Mouse (Mus musculus) lung, adult 2 months (tissue): ENCODE results near the gene Timp2. TPM values are rescaled to one million over a fixed set of nuclear protein-coding genes. Genes with fewer than 3 reads are reported as not detected.
A peak's percentile ranks its signal among the peaks of the same experiment; 100 is the strongest.

ENCODE experiments used
- DNase-seq: peaks from one replicate; pipeline ENCODE4 v3.0.0; 2022
- H3K4me1 ChIP-seq: fragments of 200-500 bp; 2 replicates; pipeline ENCODE4 v1.6.1; 2011; ENCODE audit warnings: low read length; ENCODE audit not compliant: control insufficient read depth, insufficient read depth
- H3K4me3 ChIP-seq: fragments of 200-500 bp; replicated peaks from 2 replicates; pipeline ENCODE3; 2011; ENCODE audit warnings: low read depth, mild to moderate bottlenecking, control low read depth, low read length; ENCODE audit errors: extremely low read depth
- CTCF ChIP-seq: fragments of 200-500 bp; IDR thresholded peaks from 2 replicates; pipeline ENCODE4 v1.5.1; 2011; ENCODE audit warnings: mild to moderate bottlenecking, low read length, control low read depth; ENCODE audit not compliant: insufficient read depth
- POLR2A ChIP-seq: fragments of 200-500 bp; IDR thresholded peaks from 2 replicates; pipeline ENCODE4 v1.6.1; 2011; ENCODE audit warnings: low read depth, mild to moderate bottlenecking, control low read depth, low read length, borderline replicate concordance; ENCODE audit errors: extremely low read depth
- WGBS: fragments of 180-500 bp; shearing (Covaris S2); methylation state at CpG from one replicate; pipeline ENCODE4 v1.1.7; 2018; 5-methylcytosine and 5-hydroxymethylcytosine counted together
- polyA plus RNA-seq: library from polyadenylated mRNA; depleted of rRNA; stranded (reverse); fragments of >200 nt; gene quantifications from 2 replicates; pipeline ENCODE4 v1.2.3, GENCODE M21; 2012

The Timp2 gene
- polyA plus RNA-seq, 1 experiment = 397 TPM

DNA sequence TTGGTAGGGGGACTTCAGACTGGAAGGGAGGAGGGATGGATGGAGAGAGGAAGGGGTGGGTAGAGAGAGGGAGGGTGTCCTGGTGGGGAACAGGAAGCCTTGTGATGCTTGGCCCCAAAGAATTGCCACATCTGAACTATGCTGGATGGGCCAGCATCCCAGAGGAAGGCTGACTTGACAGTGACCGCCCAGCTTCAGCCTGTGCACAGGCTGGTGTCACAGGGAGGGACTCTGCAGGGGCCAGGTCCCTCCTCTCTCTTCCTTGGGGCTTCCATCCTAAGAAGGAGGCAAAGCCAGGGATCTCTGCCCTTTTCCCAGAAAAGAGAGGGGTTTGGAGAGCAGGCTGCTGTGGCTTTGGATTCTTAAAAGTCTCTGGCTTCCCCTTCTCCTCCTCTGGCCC lies 7.0 kb upstream of the Timp2 start:
- no peak for DNase-seq
- Histone ChIP-seq H3K4me1 (peaks cover 35% of the 10 kb centered on the region), H3K4me3 (no peak overlapping the region)
- 47% methylated on average over 1 of the region's 1 CpGs for WGBS
- TF ChIP-seq CTCF (no peak), POLR2A (no peak; the same call in 1 of the 2 replicates)

DNA sequence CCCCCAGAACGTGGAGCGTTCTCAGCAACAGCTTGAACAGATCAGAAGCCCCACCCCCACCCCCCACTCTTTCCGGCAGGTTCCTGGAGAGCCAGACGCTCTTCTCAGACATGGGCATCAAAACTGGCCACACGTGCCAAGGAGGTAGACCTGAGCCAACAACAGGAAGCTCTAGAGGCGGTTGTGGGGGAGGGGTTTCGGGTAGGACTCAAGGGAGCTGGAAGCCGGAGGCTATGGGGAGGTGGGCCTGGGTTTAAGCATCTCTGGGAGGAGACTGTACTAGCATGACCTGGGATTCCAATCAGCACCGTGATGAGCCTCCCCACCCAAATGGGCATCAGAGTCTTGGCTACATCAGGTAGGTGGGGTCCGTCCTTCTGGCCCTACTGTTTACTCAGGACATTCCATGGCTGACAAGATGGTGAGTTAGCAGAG lies 5.4 kb upstream of the Timp2 start:
- WGBS = 10% methylated on average over 10 of the region's 10 CpGs
- peak; percentile 70 for DNase-seq
- H3K4me3 ChIP-seq = no peak overlapping the region
- peaks cover 35% of the 10 kb centered on the region for H3K4me1 ChIP-seq
- TF ChIP-seq CTCF (no peak), POLR2A (no peak)

DNA sequence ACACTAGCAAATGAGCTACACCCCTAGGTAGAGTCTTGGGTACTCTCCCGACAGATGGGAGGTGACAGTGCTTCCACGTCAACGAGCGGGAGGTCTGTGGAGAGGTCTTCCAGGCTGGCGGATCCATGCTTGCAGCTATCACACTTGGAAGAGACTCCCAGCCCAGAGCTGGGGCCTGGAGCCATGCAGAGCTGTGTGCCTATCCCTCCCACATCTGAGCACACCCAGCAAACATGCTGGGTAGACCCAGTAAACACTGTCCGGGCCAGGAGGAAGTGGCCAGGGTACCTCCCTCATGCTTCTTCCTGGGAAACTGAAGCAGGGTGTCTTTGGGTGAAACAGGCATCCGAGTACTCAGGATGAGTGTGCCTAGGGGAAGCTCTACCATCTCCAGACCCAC lies 5.0 kb upstream of the Timp2 start:
- Histone ChIP-seq H3K4me3 (no peak overlapping the region), H3K4me1 (peaks cover 34% of the 10 kb centered on the region)
- no peak for TF ChIP-seq CTCF
- peak; percentile 77; the same call in 1 of the 2 replicates for TF ChIP-seq POLR2A
- no peak for DNase-seq
- 24% methylated on average over 7 of the region's 7 CpGs for WGBS

DNA sequence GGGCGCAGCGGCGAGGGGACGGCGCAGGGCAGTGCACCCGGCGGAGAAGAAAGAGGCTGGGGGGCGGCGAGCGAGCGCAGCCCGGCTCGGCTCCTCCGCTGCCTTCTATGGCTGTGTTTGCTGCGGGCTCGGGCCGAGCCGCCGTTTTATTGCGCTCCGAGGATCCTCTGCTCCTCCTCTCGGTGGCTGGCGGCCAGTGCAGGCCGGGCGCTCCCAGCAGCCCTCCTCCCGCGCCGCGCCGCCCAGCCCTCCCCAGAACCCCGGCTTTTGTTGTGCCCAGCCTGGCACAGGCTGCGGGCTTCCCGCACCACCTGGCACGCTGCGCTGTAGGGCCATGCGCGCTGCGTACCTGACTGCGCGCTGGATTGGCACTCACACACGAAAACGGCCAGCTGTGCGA lies 335 bp downstream of the Timp2 start:
- H3K4me3 ChIP-seq = peak overlapping the region; percentile 89
- DNase-seq = peak; percentile 87
- peaks cover 6% of the 10 kb centered on the region for H3K4me1 ChIP-seq
- 0 out of 2 replicates have a peak, but pooled peaks have one; percentile 30 for TF ChIP-seq CTCF
- TF ChIP-seq POLR2A = peak; percentile 91
- WGBS = 1% methylated on average over 42 of the region's 43 CpGs

DNA sequence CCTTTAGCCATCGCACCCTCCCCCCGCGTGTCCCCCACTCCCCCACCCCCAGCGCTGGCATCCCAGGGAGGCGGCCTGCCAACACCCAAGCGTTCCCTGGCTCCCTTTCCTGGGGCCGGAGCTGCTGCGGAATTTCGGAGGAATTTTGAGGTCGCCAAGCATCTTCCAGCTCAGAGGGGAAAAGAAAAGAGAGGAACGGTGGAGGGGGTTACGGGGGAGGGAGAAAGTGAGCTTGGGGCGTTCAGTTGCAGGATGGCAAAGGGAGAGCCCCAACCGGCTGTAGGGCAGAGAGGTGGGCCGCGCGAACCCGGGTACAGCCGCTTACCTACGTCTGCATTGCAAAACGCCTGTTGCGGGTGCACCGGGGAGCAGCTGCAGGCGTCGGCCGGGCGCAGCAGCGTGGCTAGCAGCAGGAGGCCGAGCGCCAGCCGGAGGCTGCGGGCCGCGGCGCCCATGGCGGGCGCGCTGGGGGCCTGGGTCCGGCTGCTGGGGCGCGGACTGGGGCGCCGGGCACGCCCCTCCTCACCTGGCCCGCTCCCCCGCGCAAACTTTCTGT lies 826 bp downstream of the Timp2 start:
- Histone ChIP-seq H3K4me3 (peak overlapping the region; percentile 89), H3K4me1 (peaks cover 7% of the 10 kb centered on the region; the same call in 1 of the 2 replicates)
- no peak for TF ChIP-seq POLR2A
- TF ChIP-seq CTCF = no peak
- DNase-seq = peak; percentile 63
- 2% methylated on average over 47 of the region's 47 CpGs for WGBS

DNA sequence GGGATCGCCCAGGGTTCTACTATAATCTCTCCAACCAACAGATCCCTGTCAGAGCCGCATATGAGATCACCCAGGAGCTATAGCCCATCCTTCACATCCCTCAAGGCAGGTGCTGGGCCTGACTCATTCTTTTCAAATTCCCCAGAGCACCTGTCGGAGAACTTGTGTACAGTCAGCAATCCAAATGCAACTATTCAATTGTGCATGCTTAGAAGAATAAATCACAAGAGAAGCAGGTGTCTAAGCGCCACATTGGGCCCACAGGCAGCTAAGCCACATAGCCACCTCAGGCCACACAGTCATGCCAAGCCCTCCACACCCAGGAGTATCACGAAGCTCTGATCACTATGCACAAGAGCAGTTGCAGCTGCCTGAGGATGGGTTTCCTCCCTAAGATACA lies 6.0 kb downstream of the Timp2 start:
- Histone ChIP-seq H3K4me3 (no peak overlapping the region), H3K4me1 (peaks cover 20% of the 10 kb centered on the region)
- TF ChIP-seq CTCF = no peak
- TF ChIP-seq POLR2A = no peak
- 77% methylated on average over 5 of the region's 5 CpGs for WGBS
- no peak for DNase-seq

- peaks cover 20% of the 10 kb centered on the region for H3K4me1 ChIP-seq
- WGBS = 24% methylated on average over 5 of the region's 5 CpGs
- peak; percentile 56 for DNase-seq
- H3K4me3 ChIP-seq = no peak overlapping the region
- TF ChIP-seq POLR2A (no peak), CTCF (no peak)
Observed at GRCm38 (mm10) chr11:118348877-118349276, 6.7 kb downstream of the Timp2 start.

GRCm38 (mm10) chr11:118348419-118348818 lies 7.1 kb downstream of the Timp2 start:
- TF ChIP-seq CTCF (no peak), POLR2A (no peak)
- H3K4me3 ChIP-seq = no peak overlapping the region
- 26% methylated on average over 3 of the region's 3 CpGs for WGBS
- DNase-seq = no peak
- H3K4me1 ChIP-seq = peaks cover 20% of the 10 kb centered on the region

GRCm38 (mm10) chr11:118347911-118348310 lies 7.6 kb downstream of the Timp2 start:
- no peak for TF ChIP-seq CTCF
- no peak for TF ChIP-seq POLR2A
- Histone ChIP-seq H3K4me1 (peaks cover 20% of the 10 kb centered on the region), H3K4me3 (no peak overlapping the region)
- DNase-seq = no peak
- 77% methylated on average over 12 of the region's 12 CpGs for WGBS

- no peak for DNase-seq
- H3K4me1 ChIP-seq = peaks cover 20% of the 10 kb centered on the region
- 76% methylated on average over 2 of the region's 2 CpGs for WGBS
- no peak for TF ChIP-seq CTCF
- TF ChIP-seq POLR2A = no peak
- H3K4me3 ChIP-seq = no peak overlapping the region
Observed at GRCm38 (mm10) chr11:118347391-118347790, 8.1 kb downstream of the Timp2 start.
